ENCODE assay signal across 8 mouse cellular contexts in the genomic region with DNA sequence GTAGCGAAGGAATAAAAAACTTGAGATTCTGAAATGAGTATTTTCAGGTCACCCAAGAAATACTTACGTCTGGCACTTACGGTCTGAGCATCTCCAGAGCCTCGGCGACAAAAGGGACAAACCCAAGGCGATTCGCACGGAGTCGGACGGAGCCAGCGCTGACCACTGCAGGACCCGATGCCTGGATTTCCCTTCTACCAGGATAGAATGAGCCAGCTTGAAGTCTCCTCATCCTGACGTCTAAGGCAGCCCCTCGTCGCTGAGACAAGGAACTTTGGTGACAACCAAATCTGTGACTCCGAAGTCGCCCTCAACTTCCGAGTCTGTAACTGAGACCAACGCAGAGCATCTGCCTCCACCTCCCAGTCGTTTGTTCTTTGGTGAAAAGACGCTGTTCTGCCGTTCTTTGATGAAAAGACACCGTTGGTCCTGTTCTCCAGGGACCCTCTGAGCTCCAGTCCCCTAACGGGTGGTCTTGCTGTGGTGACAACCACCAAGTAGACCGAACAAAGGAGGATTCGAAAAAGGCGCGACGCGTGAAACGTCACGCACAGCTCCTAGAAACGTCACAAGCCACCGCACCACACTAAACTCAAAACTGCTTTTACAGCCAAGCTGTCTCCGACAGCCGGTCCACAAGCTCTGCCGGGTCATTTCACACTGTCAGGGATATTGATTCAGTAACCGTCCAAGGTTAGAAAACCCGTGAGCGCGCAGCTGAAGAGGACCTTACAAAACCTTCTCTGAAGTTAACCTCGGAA. TPM values are rescaled to one million over a fixed set of nuclear protein-coding genes. Genes with fewer than 3 reads are reported as not detected.
DNase-seq lines count a peak whose midpoint lies in the region; ATAC-seq and TF ChIP-seq lines count a peak whose summit lies in the region.

No protein-coding gene starts in this region.

- peaks cover 30% of the 10 kb centered on the region for H3K4me1 ChIP-seq in heart, embryonic 13.5 days
- peaks cover 10% of the 10 kb centered on the region for H3K4me1 ChIP-seq in bone marrow macrophage, adult 2 months (ENCODE audit: control insufficient read depth, insufficient read depth, low read length)
- peaks cover 18% of the 10 kb centered on the region for H3K4me1 ChIP-seq in hindbrain, embryonic 12.5 days
- peaks cover 16% of the 10 kb centered on the region for H3K4me1 ChIP-seq in midbrain, embryonic 12.5 days

- no peaks in the 10 kb centered on the region for H3K36me3 ChIP-seq in heart, embryonic 13.5 days
- no peaks in the 10 kb centered on the region for H3K36me3 ChIP-seq in hindbrain, embryonic 12.5 days
- no peaks in the 10 kb centered on the region for H3K36me3 ChIP-seq in midbrain, embryonic 12.5 days

- H3K9me3 ChIP-seq in heart, embryonic 13.5 days, result no peaks in the 10 kb centered on the region
- no peaks in the 10 kb centered on the region for H3K9me3 ChIP-seq in hindbrain, embryonic 12.5 days (replicated peaks)
- no peaks in the 10 kb centered on the region for H3K9me3 ChIP-seq in midbrain, embryonic 12.5 days

- H3K9ac ChIP-seq in heart, embryonic 13.5 days, result peak overlapping the region; percentile 62
- H3K9ac ChIP-seq in hindbrain, embryonic 12.5 days, result peak overlapping the region; percentile 18; the same call in 1 of the 2 replicates
- peak overlapping the region; percentile 44 for H3K9ac ChIP-seq in midbrain, embryonic 12.5 days (replicated peaks)

- no peak for ATAC-seq in heart, embryonic 13.5 days (ENCODE audit: extremely low read depth, insufficient number of reproducible peaks, low FRiP score, low TSS enrichment)
- peak; percentile 43; the same call in 1 of the 2 replicates for ATAC-seq in hindbrain, embryonic 12.5 days (ENCODE audit: low FRiP score)
- peak; percentile 45; the same call in 1 of the 2 replicates for ATAC-seq in midbrain, embryonic 12.5 days (ENCODE audit: low FRiP score, low read depth)

- no peak for DNase-seq in heart, adult 8-10 months (ENCODE audit: low spot score)
- no peak for DNase-seq in gastrocnemius, postnatal 25 days
- no peak for DNase-seq in kidney, adult 8-10 months
- no peak for DNase-seq in testis, postnatal 10 days (ENCODE audit: low spot score)

- WGBS in heart, embryonic 13.5 days, result 1% methylated on average over 42 of the region's 42 CpGs
- WGBS in hindbrain, embryonic 12.5 days, result 1% methylated on average over 42 of the region's 42 CpGs
- WGBS in midbrain, embryonic 12.5 days, result under 1% methylated on average over 42 of the region's 42 CpGs

- TF ChIP-seq POLR2A in bone marrow macrophage, adult 2 months (IDR thresholded peaks at IDR 0.05; ENCODE audit: borderline replicate concordance, low read depth, low read length), result no peak

- peaks cover 94% of the 10 kb centered on the region for H3K27me3 ChIP-seq in heart, embryonic 13.5 days (replicated peaks)
- peaks cover 70% of the 10 kb centered on the region for H3K27me3 ChIP-seq in hindbrain, embryonic 12.5 days
- H3K27me3 ChIP-seq in midbrain, embryonic 12.5 days, result peaks cover 78% of the 10 kb centered on the region

- TF ChIP-seq CTCF in bone marrow macrophage, adult 2 months (IDR thresholded peaks at IDR 0.05; ENCODE audit: low read depth, low read length), result no peak

- peak overlapping the region; percentile 83 for H3K4me2 ChIP-seq in heart, embryonic 13.5 days
- peak overlapping the region; percentile 71 for H3K4me2 ChIP-seq in hindbrain, embryonic 12.5 days (replicated peaks)
- H3K4me2 ChIP-seq in midbrain, embryonic 12.5 days (replicated peaks), result peak overlapping the region; percentile 79

- peak overlapping the region; percentile 56 for H3K4me3 ChIP-seq in heart, embryonic 13.5 days
- peak overlapping the region; percentile 61 for H3K4me3 ChIP-seq in bone marrow macrophage, adult 2 months (ENCODE audit: insufficient read depth, low read length)
- H3K4me3 ChIP-seq in hindbrain, embryonic 12.5 days, result peak overlapping the region; percentile 40
- H3K4me3 ChIP-seq in midbrain, embryonic 12.5 days, result peak overlapping the region; percentile 50

- no peak overlapping the region for H3K27ac ChIP-seq in heart, embryonic 13.5 days (replicated peaks)
- no peak overlapping the region for H3K27ac ChIP-seq in bone marrow macrophage, adult 2 months (ENCODE audit: insufficient read depth, low read depth, low read length)
- H3K27ac ChIP-seq in hindbrain, embryonic 12.5 days, result no peak overlapping the region
- H3K27ac ChIP-seq in midbrain, embryonic 12.5 days (replicated peaks), result no peak overlapping the region

RNA-seq across cellular contexts. Expression of gene Zfp322a, which starts 55.9 kb away (rescaled TPM):
- 36.7 and 40.7 TPM in 2 replicates for polyA plus RNA-seq in heart, embryonic 13.5 days (2015; fragmentation: Nextera tagmentation; extraction: Ambion mirVana)
- total RNA-seq in heart, adult 8-10 months (2022), result 10 to 100 TPM; 12.3 to 15.4 (median 14.7) TPM
- polyA plus RNA-seq in bone marrow macrophage, adult 2 months (2012; ENCODE audit: insufficient read depth, insufficient read length, missing spikeins), result 14.9 and 16.4 TPM in 2 replicates
- 58.9 and 63.2 TPM in 2 replicates for polyA plus RNA-seq in hindbrain, embryonic 12.5 days (2016; fragmentation: Nextera tagmentation; extraction: Ambion mirVana)
- polyA plus RNA-seq in midbrain, embryonic 12.5 days (2016; fragmentation: Nextera tagmentation; extraction: Ambion mirVana), result 66.1 and 66.9 TPM in 2 replicates
- total RNA-seq in gastrocnemius, postnatal 25 days (2021), result 10 to 100 TPM in 1 of 2 experiments, 1 to 10 TPM in 1; 8.8 to 10.3 TPM
